Comparison of ENCODE assay signal across 19 mouse cellular contexts in the genomic region with DNA sequence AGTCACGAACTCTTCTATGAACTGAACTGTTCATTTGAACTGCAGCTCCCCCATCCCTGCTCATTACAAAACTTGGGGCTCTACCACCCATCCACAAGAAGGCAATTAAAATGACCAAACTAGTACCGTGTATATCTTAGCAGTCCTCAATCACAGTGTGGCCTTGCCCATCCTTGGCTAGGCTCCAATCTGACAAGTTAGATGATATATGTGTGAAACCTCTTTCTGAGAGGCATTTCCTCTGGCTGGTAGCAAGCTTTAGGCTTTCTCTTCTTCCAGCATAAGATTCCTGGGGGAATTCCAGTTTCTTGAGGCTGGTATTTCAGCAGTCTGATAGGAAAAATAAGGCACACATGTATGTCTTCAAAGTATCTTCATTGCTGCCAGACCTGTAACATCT.
"Had no signal": no experiment of that assay in that cellular context is flagged by ENCODE, and none has a peak within 500 bp of the region (broad histone marks: within the 10 kb centered on the region; RNA-seq: fewer than 3 reads in every experiment).

No protein-coding gene starts in this region.

- H3K4me1 ChIP-seq: liver, embryonic 13.5 days; megakaryocyte, embryonic 14.5 days; neural tube, embryonic 12.5 days; neural tube, embryonic 15.5 days had no signal

- H3K36me3 ChIP-seq: liver, embryonic 13.5 days; neural tube, embryonic 12.5 days; neural tube, embryonic 15.5 days had no signal

- H3K4me3 ChIP-seq: left cerebral cortex, adult 2 months; liver, embryonic 13.5 days; megakaryocyte, embryonic 14.5 days; neural tube, embryonic 12.5 days; neural tube, embryonic 15.5 days had no signal

- H3K27ac ChIP-seq: kidney, postnatal 0 days; left cerebral cortex, adult 2 months; liver, embryonic 13.5 days; neural tube, embryonic 12.5 days; neural tube, embryonic 15.5 days; stomach, postnatal 0 days had no signal

- H3K4me2 ChIP-seq: liver, embryonic 13.5 days; midbrain, embryonic 11.5 days; neural tube, embryonic 12.5 days; neural tube, embryonic 15.5 days had no signal

- H3K9ac ChIP-seq: liver, embryonic 13.5 days; neural tube, embryonic 12.5 days; neural tube, embryonic 15.5 days had no signal

- H3K9me3 ChIP-seq: liver, embryonic 13.5 days; megakaryocyte, embryonic 14.5 days; neural tube, embryonic 12.5 days; neural tube, embryonic 15.5 days had no signal

- DNase-seq: kidney, postnatal 25 days; layer of hippocampus, postnatal 36 days; liver, embryonic 13.5 days; lung, adult 2 months; lung, postnatal 36 days; midbrain, embryonic 14.5 days; right cerebral cortex, adult 18-20 months; right cerebral cortex, postnatal 14 days; right cerebral cortex, postnatal 4 days; thymus, adult 2 months; thymus, postnatal 14 days; thymus, postnatal 4 days had no signal

- H3K27me3 ChIP-seq: neural tube, embryonic 12.5 days; neural tube, embryonic 15.5 days had no signal
